Mouse (Mus musculus) stomach, postnatal 0 days (tissue): Measurements from ENCODE around the gene Duox1.

ENCODE experiments used
- CTCF ChIP-seq: IDR thresholded peaks from 2 replicates; pipeline ENCODE4 v1.5.1; 2016; ENCODE audit warnings: antibody characterized with exemption, low read depth, mild to moderate bottlenecking, moderate library complexity
- EP300 ChIP-seq: optimal IDR thresholded peaks from 2 replicates; pipeline ENCODE3; 2016; ENCODE audit warnings: antibody characterized with exemption

GRCm38 (mm10) chr2:122356187-122356586, 40.7 kb downstream of the Duox1 start:
- TF ChIP-seq CTCF (no peak), EP300 (no peak)
